Mouse (Mus musculus): ENCODE measurements at regions not wholly inside any gene's neighbourhood (a gene's known extent, or its start where the extent isn't known, plus 50 kb on each side); places are given as distances from the start of the nearest gene placed in this dataset.

GRCm38 (mm10) chr8:90630796-90631195 lies 186.4 kb downstream of the Gm19935 start:
- TF ChIP-seq KAT2A (conservative IDR thresholded peaks at IDR 0.05; ENCODE audit: low read depth, low read length) (no peak), USF1 (IDR thresholded peaks at IDR 0.05; ENCODE audit: low read depth, low read length) (no peak)
- Histone ChIP-seq H3K36me3 (ENCODE audit: control insufficient read depth in 1 of 2, insufficient read depth in 2 of 2, low read length in 2 of 2) (no peaks in the 10 kb centered on the region), H3K9ac (ENCODE audit: control insufficient read depth, low read depth, low read length, poor library complexity, severe bottlenecking) (no peak overlapping the region), H3K4me3 (ENCODE audit: control insufficient read depth in 1 of 2, insufficient read depth in 1 of 2, low read depth in 2 of 2, low read length in 2 of 2) (no peak overlapping the region), H3K79me2 (ENCODE audit: control insufficient read depth, insufficient read depth, low read length, poor library complexity) (no peaks in the 10 kb centered on the region), H3K27ac (ENCODE audit: control insufficient read depth, low read depth, low read length) (no peak overlapping the region), H3K27me3 (ENCODE audit: control insufficient read depth in 1 of 2, insufficient read depth in 2 of 2, low read length in 2 of 2) (no peaks in the 10 kb centered on the region), H3K4me1 (ENCODE audit: control insufficient read depth in 1 of 2, insufficient read depth in 2 of 2, low read length in 2 of 2) (no peaks in the 10 kb centered on the region), H3K9me3 (replicated peaks; ENCODE audit: insufficient read depth, low read length) (no peaks in the 10 kb centered on the region)
- DNase-seq (ENCODE audit: low read depth, low spot score) = no peak

GRCm38 (mm10) chr8:90608410-90608809 lies 208.8 kb downstream of the Gm19935 start:
- Histone ChIP-seq H3K9ac (ENCODE audit: control insufficient read depth, low read depth, low read length, poor library complexity, severe bottlenecking) (no peak overlapping the region), H3K27me3 (ENCODE audit: control insufficient read depth in 1 of 2, insufficient read depth in 2 of 2, low read length in 2 of 2) (no peaks in the 10 kb centered on the region), H3K36me3 (ENCODE audit: control insufficient read depth in 1 of 2, insufficient read depth in 2 of 2, low read length in 2 of 2) (no peaks in the 10 kb centered on the region), H3K79me2 (ENCODE audit: control insufficient read depth, insufficient read depth, low read length, poor library complexity) (no peaks in the 10 kb centered on the region), H3K4me1 (ENCODE audit: control insufficient read depth in 1 of 2, insufficient read depth in 2 of 2, low read length in 2 of 2) (no peaks in the 10 kb centered on the region), H3K9me3 (replicated peaks; ENCODE audit: insufficient read depth, low read length) (no peaks in the 10 kb centered on the region), H3K4me3 (ENCODE audit: control insufficient read depth in 1 of 2, insufficient read depth in 1 of 2, low read depth in 2 of 2, low read length in 2 of 2) (no peak overlapping the region), H3K27ac (ENCODE audit: control insufficient read depth, low read depth, low read length) (no peak overlapping the region)
- TF ChIP-seq EP300 (IDR thresholded peaks at IDR 0.05; ENCODE audit: low read depth in 1 of 2, low read length in 2 of 2) (no peak), MXI1 (IDR thresholded peaks at IDR 0.05; ENCODE audit: low read depth, low read length) (no peak), SMC3 (IDR thresholded peaks at IDR 0.05; ENCODE audit: low read depth, low read length) (no peak), MAFK (IDR thresholded peaks at IDR 0.05; ENCODE audit: borderline replicate concordance, low read depth, low read length) (no peak), JUND (IDR thresholded peaks at IDR 0.05; ENCODE audit: low read depth, low read length) (no peak), TAL1 (IDR thresholded peaks at IDR 0.05; ENCODE audit: low read length) (no peak), MYB (IDR thresholded peaks at IDR 0.05; ENCODE audit: low read depth, low read length) (no peak), POLR2AphosphoS2 (IDR thresholded peaks at IDR 0.05; ENCODE audit: low read length) (no peak), USF1 (IDR thresholded peaks at IDR 0.05; ENCODE audit: low read depth, low read length) (no peak), E2F4 (IDR thresholded peaks at IDR 0.05; ENCODE audit: borderline replicate concordance, low read depth, low read length) (no peak)
- no peak for DNase-seq (ENCODE audit: low read depth, low spot score)

DNA sequence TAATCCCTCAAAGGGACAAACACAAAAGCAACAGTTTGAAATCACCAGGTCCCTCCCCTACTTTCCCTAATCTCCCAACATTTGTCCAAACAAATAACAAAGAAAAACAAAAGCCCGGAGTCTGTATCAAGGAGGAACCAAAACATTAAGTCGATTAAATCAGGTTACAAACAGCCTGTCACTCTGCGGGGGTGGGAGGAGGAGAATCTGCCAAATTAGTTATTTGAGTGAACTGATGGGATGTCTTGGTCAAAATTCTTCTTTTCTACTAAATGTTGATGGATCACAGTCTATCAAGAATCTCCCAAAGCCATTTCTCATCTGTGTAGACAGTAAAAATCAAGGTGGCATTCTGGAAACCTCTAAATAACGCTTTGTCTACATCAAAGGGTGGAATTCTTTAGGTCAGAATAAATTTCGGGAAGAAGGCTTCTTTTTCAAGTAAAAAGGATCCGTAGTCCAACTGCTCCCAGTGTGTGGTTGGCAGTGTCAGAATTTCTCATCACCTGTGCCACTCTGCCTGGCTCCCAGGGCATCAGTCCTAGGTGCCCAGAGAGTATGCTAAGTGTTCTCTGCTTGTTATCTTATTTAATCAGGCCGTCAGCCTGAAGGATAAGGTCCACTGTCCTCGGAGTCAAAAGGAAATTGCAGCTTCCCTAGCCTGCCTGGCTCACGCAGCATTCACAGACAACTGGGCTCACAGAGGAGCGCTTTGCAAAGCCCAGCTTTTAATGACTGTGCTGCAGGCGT lies 216.1 kb downstream of the Gm19935 start:
- Histone ChIP-seq H3K27ac (ENCODE audit: control insufficient read depth, low read depth, low read length) (no peak overlapping the region), H3K4me3 (ENCODE audit: control insufficient read depth in 1 of 2, insufficient read depth in 1 of 2, low read depth in 2 of 2, low read length in 2 of 2) (no peak overlapping the region), H3K79me2 (ENCODE audit: control insufficient read depth, insufficient read depth, low read length, poor library complexity) (no peaks in the 10 kb centered on the region), H3K4me1 (ENCODE audit: control insufficient read depth in 1 of 2, insufficient read depth in 2 of 2, low read length in 2 of 2) (no peaks in the 10 kb centered on the region), H3K9ac (ENCODE audit: control insufficient read depth, low read depth, low read length, poor library complexity, severe bottlenecking) (no peak overlapping the region), H3K9me3 (replicated peaks; ENCODE audit: insufficient read depth, low read length) (no peaks in the 10 kb centered on the region), H3K27me3 (ENCODE audit: control insufficient read depth in 1 of 2, insufficient read depth in 2 of 2, low read length in 2 of 2) (no peaks in the 10 kb centered on the region), H3K36me3 (ENCODE audit: control insufficient read depth in 1 of 2, insufficient read depth in 2 of 2, low read length in 2 of 2) (no peaks in the 10 kb centered on the region)
- DNase-seq (ENCODE audit: low read depth, low spot score) = no peak
- no peak for TF ChIP-seq USF1 (IDR thresholded peaks at IDR 0.05; ENCODE audit: low read depth, low read length)
- no peak for TF ChIP-seq KAT2A (conservative IDR thresholded peaks at IDR 0.05; ENCODE audit: low read depth, low read length)
- no peak for TF ChIP-seq MEF2A (IDR thresholded peaks at IDR 0.05; ENCODE audit: extremely low read depth, insufficient replicate concordance, low read depth, low read length, poor library complexity, severe bottlenecking)
- TF ChIP-seq MYC (IDR thresholded peaks at IDR 0.05; ENCODE audit: low read depth, low read length) = no peak
- TF ChIP-seq E2F4 (IDR thresholded peaks at IDR 0.05; ENCODE audit: borderline replicate concordance, low read depth, low read length) = no peak
- no peak for TF ChIP-seq TBP (IDR thresholded peaks at IDR 0.05; ENCODE audit: low read depth, low read length)
- TF ChIP-seq CHD2 (IDR thresholded peaks at IDR 0.05; ENCODE audit: low read length) = no peak
- no peak for TF ChIP-seq ELF1 (IDR thresholded peaks at IDR 0.05; ENCODE audit: low read depth, low read length)
- TF ChIP-seq RAD21 (IDR thresholded peaks at IDR 0.05; ENCODE audit: low read depth, low read length) = no peak
- TF ChIP-seq ZMIZ1 (IDR thresholded peaks at IDR 0.05; ENCODE audit: low read depth, low read length) = no peak
- no peak for TF ChIP-seq MAFK (IDR thresholded peaks at IDR 0.05; ENCODE audit: borderline replicate concordance, low read depth, low read length)
- no peak for TF ChIP-seq HCFC1 (IDR thresholded peaks at IDR 0.05; ENCODE audit: low read depth, low read length)
- no peak for TF ChIP-seq MXI1 (IDR thresholded peaks at IDR 0.05; ENCODE audit: low read depth, low read length)
- TF ChIP-seq EP300 (IDR thresholded peaks at IDR 0.05; ENCODE audit: low read depth in 1 of 2, low read length in 2 of 2) = no peak
- TF ChIP-seq RCOR1 (IDR thresholded peaks at IDR 0.05; ENCODE audit: low read depth, low read length) = no peak
- no peak for TF ChIP-seq MYB (IDR thresholded peaks at IDR 0.05; ENCODE audit: low read depth, low read length)
- TF ChIP-seq TAL1 (IDR thresholded peaks at IDR 0.05; ENCODE audit: low read length) = no peak
- TF ChIP-seq MAX (IDR thresholded peaks at IDR 0.05; ENCODE audit: low read length) = no peak
- TF ChIP-seq SMC3 (IDR thresholded peaks at IDR 0.05; ENCODE audit: low read depth, low read length) = no peak
